Mouse (Mus musculus) CH12.LX (cell line): ENCODE data around the gene Adam1b. TPM values are rescaled to one million over a fixed set of nuclear protein-coding genes. Genes with fewer than 3 reads are reported as not detected.

ENCODE experiments used
- DNase-seq: peaks from one replicate; pipeline ENCODE4 v3.0.0-alpha.2; 2013; ENCODE audit errors: extremely low read depth
- H3K27ac ChIP-seq: 2 replicates; pipeline ENCODE4 v1.5.1; 2012; ENCODE audit warnings: low read depth, mild to moderate bottlenecking, control low read depth, moderate library complexity; ENCODE audit not compliant: insufficient read depth
- H3K27me3 ChIP-seq: replicated peaks from 2 replicates; pipeline ENCODE3; 2012; ENCODE audit warnings: inconsistent platforms
- H3K36me3 ChIP-seq, 2 experiments: replicated peaks in 1 of 2; 2 replicates each; pipeline versions ENCODE3 to v1.6.1; 2012; ENCODE audit warnings: inconsistent platforms in 1 of 2, low read length in 1 of 2, mild to moderate bottlenecking in 1 of 2, mixed read lengths in 1 of 2, moderate library complexity in 1 of 2; ENCODE audit not compliant: control insufficient read depth in 1 of 2, insufficient read depth in 1 of 2
- H3K4me1 ChIP-seq, 2 experiments: 2 replicates each; pipeline ENCODE4 v1.6.1; 2012; ENCODE audit warnings: inconsistent platforms in 1 of 2, moderate library complexity in 1 of 2; ENCODE audit not compliant: insufficient read depth in 2 of 2, control insufficient read depth in 1 of 2
- H3K4me2 ChIP-seq: 2 replicates; pipeline ENCODE4 v1.6.1; 2012; ENCODE audit warnings: low read depth, mild to moderate bottlenecking, control low read depth; ENCODE audit not compliant: poor library complexity, insufficient read depth, severe bottlenecking
- H3K4me3 ChIP-seq, 3 experiments: fragments of 150-350 bp in 1 of 3; sonication (generic) in 1 of 3; replicated peaks in 1 of 3; 2 replicates each; pipeline versions ENCODE3 to v1.5.1; 2011 to 2012; ENCODE audit warnings: low read depth in 2 of 3, low read length in 2 of 3, mild to moderate bottlenecking in 2 of 3, moderate library complexity in 2 of 3, control low read depth in 1 of 3, improper control_type of control experiment in 1 of 3, inconsistent platforms in 1 of 3, mixed read lengths in 1 of 3; ENCODE audit not compliant: poor library complexity in 1 of 3
- H3K79me2 ChIP-seq: replicated peaks from 2 replicates; pipeline ENCODE4 v1.6.1; 2012; ENCODE audit warnings: mild to moderate bottlenecking, moderate library complexity; ENCODE audit not compliant: control insufficient read depth, poor library complexity, insufficient read depth, severe bottlenecking; ENCODE audit errors: extremely low read depth
- H3K9ac ChIP-seq: 2 replicates; pipeline ENCODE4 v1.6.1; 2012; ENCODE audit warnings: low read depth, mild to moderate bottlenecking, control low read depth, moderate library complexity; ENCODE audit not compliant: insufficient read depth
- H3K9me3 ChIP-seq: replicated peaks from 2 replicates; pipeline ENCODE3; 2012; ENCODE audit warnings: low read length, inconsistent platforms, mixed read lengths
- CHD1 ChIP-seq: IDR thresholded peaks from 2 replicates; pipeline ENCODE4 v1.6.1; 2012; ENCODE audit warnings: low read depth, low read length, improper control_type of control experiment, inconsistent platforms
- CTCF ChIP-seq, 2 experiments: IDR thresholded peaks in 1 of 2; conservative IDR thresholded peaks in 1 of 2; 2 replicates each; pipeline ENCODE4 v1.5.1; 2011 to 2012; ENCODE audit warnings: low read depth in 2 of 2, low read length in 2 of 2, improper control_type of control experiment in 1 of 2, inconsistent platforms in 1 of 2, mild to moderate bottlenecking in 1 of 2, moderate library complexity in 1 of 2
- E2F4 ChIP-seq: IDR thresholded peaks from 2 replicates; pipeline ENCODE4 v1.6.1; 2011; ENCODE audit warnings: low read depth, low read length, improper control_type of control experiment; ENCODE audit not compliant: insufficient replicate concordance
- ETS1 ChIP-seq: conservative IDR thresholded peaks from 2 replicates; pipeline ENCODE4 v1.6.1; 2012; ENCODE audit warnings: low read depth, mild to moderate bottlenecking, inconsistent platforms, low read length, improper control_type of control experiment, moderate library complexity
- GABPA ChIP-seq: IDR thresholded peaks from 2 replicates; pipeline ENCODE4 v1.6.1; 2012; ENCODE audit warnings: low read depth, low read length, improper control_type of control experiment, inconsistent platforms; ENCODE audit not compliant: insufficient replicate concordance
- IRF4 ChIP-seq: IDR thresholded peaks from 2 replicates; pipeline ENCODE4 v1.6.1; 2014; ENCODE audit warnings: low read depth, mild to moderate bottlenecking, inconsistent platforms, low read length, improper control_type of control experiment
- JUND ChIP-seq: conservative IDR thresholded peaks from 2 replicates; pipeline ENCODE4 v1.6.1; 2011; ENCODE audit warnings: low read depth, low read length, improper control_type of control experiment
- MEF2A ChIP-seq: IDR thresholded peaks from 2 replicates; pipeline ENCODE4 v1.6.1; 2014; ENCODE audit warnings: low read depth, mild to moderate bottlenecking, inconsistent platforms, low read length, improper control_type of control experiment, borderline replicate concordance
- NELFE ChIP-seq: IDR thresholded peaks from 2 replicates; pipeline ENCODE4 v1.6.1; 2011; ENCODE audit warnings: low read depth, low read length, improper control_type of control experiment
- NRF1 ChIP-seq: IDR thresholded peaks from 2 replicates; pipeline ENCODE4 v1.6.1; 2014; ENCODE audit warnings: low read depth, mild to moderate bottlenecking, inconsistent platforms, low read length, improper control_type of control experiment, moderate library complexity
- PAX5 ChIP-seq: IDR thresholded peaks from 2 replicates; pipeline ENCODE4 v1.6.1; 2012; ENCODE audit warnings: low read length, inconsistent platforms, mixed read lengths
- POLR2AphosphoS2 ChIP-seq: IDR thresholded peaks from 2 replicates; pipeline ENCODE4 v1.6.1; 2011; ENCODE audit warnings: low read depth, low read length, improper control_type of control experiment
- RAD21 ChIP-seq: IDR thresholded peaks from 2 replicates; pipeline ENCODE4 v1.6.1; 2011; ENCODE audit warnings: low read depth, mild to moderate bottlenecking, low read length, improper control_type of control experiment, moderate library complexity
- SIN3A ChIP-seq: IDR thresholded peaks from 2 replicates; pipeline ENCODE4 v1.6.1; 2012; ENCODE audit warnings: low read length, improper control_type of control experiment, inconsistent platforms
- SMC3 ChIP-seq: IDR thresholded peaks from 2 replicates; pipeline ENCODE4 v1.6.1; 2011; ENCODE audit warnings: low read depth, low read length, improper control_type of control experiment
- TBP ChIP-seq: conservative IDR thresholded peaks from 2 replicates; pipeline ENCODE4 v1.6.1; 2011; ENCODE audit warnings: low read depth, low read length, improper control_type of control experiment
- TCF12 ChIP-seq: IDR thresholded peaks from 2 replicates; pipeline ENCODE4 v1.6.1; 2014; ENCODE audit warnings: low read depth, mild to moderate bottlenecking, inconsistent platforms, low read length, improper control_type of control experiment
- UBTF ChIP-seq: IDR thresholded peaks from 2 replicates; pipeline ENCODE4 v1.6.1; 2012; ENCODE audit warnings: low read depth, mild to moderate bottlenecking, inconsistent platforms, low read length, improper control_type of control experiment, moderate library complexity
- USF1 ChIP-seq: IDR thresholded peaks from 2 replicates; pipeline ENCODE4 v1.6.1; 2014; ENCODE audit warnings: low read depth, mild to moderate bottlenecking, inconsistent platforms, low read length, improper control_type of control experiment
- USF2 ChIP-seq: conservative IDR thresholded peaks from 2 replicates; pipeline ENCODE4 v1.6.1; 2011; ENCODE audit warnings: low read depth, low read length, improper control_type of control experiment
- ZC3H11A ChIP-seq: IDR thresholded peaks from 2 replicates; pipeline ENCODE4 v1.6.1; 2012; ENCODE audit warnings: low read depth, mild to moderate bottlenecking, inconsistent platforms, low read length, improper control_type of control experiment
- ZKSCAN1 ChIP-seq: IDR thresholded peaks from 2 replicates; pipeline ENCODE4 v1.6.1; 2012; ENCODE audit warnings: low read depth, inconsistent platforms, low read length, improper control_type of control experiment, borderline replicate concordance
- ZNF384 ChIP-seq: IDR thresholded peaks from 2 replicates; pipeline ENCODE4 v1.6.1; 2012; ENCODE audit warnings: low read depth, low read length, improper control_type of control experiment, inconsistent platforms
- dilution Hi-C: fragments of 300-500 bp; cut with MboI; formaldehyde crosslinking; loops from 2 replicates; pipeline ENCODE4 v1.14.3; 2020; ENCODE audit warnings: low sequenced_read_pairs; ENCODE audit not compliant: extremely low pct_unique_long_range_greater_than_20kb, extremely low pct_ligation_motif_present
- in situ Hi-C: fragments of 300-500 bp; cut with MboI; formaldehyde crosslinking; loops from 3 replicates; pipeline ENCODE4 v1.14.3; 2019; ENCODE audit warnings: low sequenced_read_pairs, low pct_ligation_motif_present, low pct_unique_long_range_greater_than_20kb, mixed read lengths
- polyA plus RNA-seq: library from polyadenylated mRNA; unstranded; fragments of >175 nt; gene quantifications from 2 replicates; pipeline ENCODE4 v1.2.1, GENCODE M21; 2012; ENCODE audit warnings: low read depth; ENCODE audit not compliant: insufficient read length
- total RNA-seq, 2 experiments: library from RNA; depleted of rRNA; stranded (reverse); fragments of 300-350 nt in 1 of 2; fragments of >200 nt in 1 of 2; gene quantifications; 2 replicates each; pipeline ENCODE4 v1.2.3; 2012 to 2014

The Adam1b gene
- total and polyA plus RNA-seq, 3 experiments, result 0.04 TPM; not detected in 2

DNA sequence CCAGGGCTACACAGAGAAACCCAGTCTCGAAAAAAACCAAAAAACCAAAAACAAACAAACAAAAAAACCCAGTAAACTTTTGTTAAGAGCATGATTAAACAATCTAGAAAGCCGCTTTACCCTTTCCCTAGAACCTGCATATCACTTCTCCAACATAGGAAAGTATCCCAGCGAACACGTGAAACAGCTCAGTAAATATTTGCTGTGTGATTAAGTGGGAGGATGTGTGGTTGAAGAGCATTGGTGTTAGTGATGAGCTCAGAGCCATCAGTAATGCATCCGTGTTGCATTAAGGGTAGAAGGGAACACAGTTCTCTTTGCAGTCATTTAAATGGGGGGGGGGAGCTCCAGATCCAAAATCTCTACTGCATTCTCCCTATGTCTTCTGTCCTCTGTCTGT lies 18.4 kb downstream of the Adam1b start:
- no peaks in the 10 kb centered on the region for H3K9me3 ChIP-seq
- no peak overlapping the region for H3K27ac ChIP-seq
- H3K4me2 ChIP-seq, result no peak overlapping the region
- H3K9ac ChIP-seq, result no peak overlapping the region
- H3K4me3 ChIP-seq, result no peak overlapping the region
- no peaks in the 10 kb centered on the region for H3K4me1 ChIP-seq
- DNase-seq, result no peak
- in situ Hi-C loops (no loop called here), dilution Hi-C loops (no loop called here)
- TF ChIP-seq POLR2AphosphoS2, result no peak
- H3K27me3 ChIP-seq, result no peaks in the 10 kb centered on the region
- no peaks in the 10 kb centered on the region for H3K36me3 ChIP-seq
- H3K79me2 ChIP-seq, result no peaks in the 10 kb centered on the region

DNA sequence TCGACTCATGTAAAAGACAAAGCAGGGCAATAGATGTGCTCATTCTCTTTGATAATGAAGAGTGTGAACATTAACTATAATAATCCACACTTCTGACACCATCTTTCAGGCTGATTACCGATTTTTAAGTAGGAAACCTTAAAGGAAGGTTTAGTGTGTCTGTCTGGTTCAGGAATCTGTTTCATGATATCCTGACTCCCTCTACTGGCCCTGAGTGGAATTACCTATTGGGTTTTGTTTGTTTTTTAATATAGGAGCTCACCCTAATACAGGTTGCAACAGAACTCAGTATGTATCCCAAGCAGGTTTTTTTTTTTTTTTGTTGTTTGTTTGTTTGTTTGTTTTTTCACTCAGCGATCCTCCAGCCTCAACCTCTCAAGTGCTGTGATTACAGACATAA lies 25.6 kb downstream of the Adam1b start:
- TF ChIP-seq MEF2A, result no peak
- TF ChIP-seq ZC3H11A, result peak; percentile 45; the same call in 1 of the 2 replicates
- peak; percentile 42; the same call in 1 of the 2 replicates for TF ChIP-seq IRF4
- TF ChIP-seq SIN3A, result no peak
- TF ChIP-seq CHD1, result no peak
- peak; percentile 61 to 96 for TF ChIP-seq CTCF (conservative IDR thresholded peaks at IDR 0.05 in 1 of 2, IDR thresholded peaks at IDR 0.05 in 1 of 2; ENCODE audit: low read depth in 2 of 2, low read length in 2 of 2)
- TF ChIP-seq SMC3, result peak; percentile 90
- peak; percentile 98 for TF ChIP-seq RAD21
- no peak for TF ChIP-seq NRF1
- TF ChIP-seq TCF12, result no peak
- dilution Hi-C loops (no loop called here), in situ Hi-C loops (no loop called here)
- no peak overlapping the region for H3K9ac ChIP-seq
- H3K4me1 ChIP-seq, result peaks cover 0 to 3% of the 10 kb centered on the region in 2 experiments; a peak in 1 of 4 replicates
- H3K4me3 ChIP-seq, result no peak overlapping the region
- H3K27me3 ChIP-seq, result no peaks in the 10 kb centered on the region
- H3K9me3 ChIP-seq, result no peaks in the 10 kb centered on the region
- H3K79me2 ChIP-seq, result no peaks in the 10 kb centered on the region
- DNase-seq, result peak; percentile 72
- H3K36me3 ChIP-seq, result no peaks in the 10 kb centered on the region
- no peak overlapping the region for H3K27ac ChIP-seq
- H3K4me2 ChIP-seq, result no peak overlapping the region

DNA sequence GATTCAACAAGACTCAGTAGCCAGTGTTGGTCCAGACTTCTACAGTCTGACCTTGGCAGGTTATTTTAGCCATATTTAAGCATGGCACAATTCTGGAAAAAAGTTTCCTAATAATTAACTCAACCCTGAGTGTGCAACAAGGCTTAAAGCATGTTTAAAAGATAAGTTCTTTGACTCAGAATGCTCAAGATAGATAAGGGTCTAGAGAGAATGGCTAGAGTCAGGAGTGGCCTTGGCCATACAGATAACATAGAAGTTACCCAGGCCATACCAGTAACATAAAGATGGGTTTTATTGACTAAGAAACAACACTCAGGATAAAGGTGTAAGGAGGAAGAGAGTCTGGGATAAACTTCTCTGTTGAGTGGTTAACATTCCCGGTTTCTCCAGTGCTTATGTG lies 27.2 kb downstream of the Adam1b start:
- H3K4me3 ChIP-seq, result no peak overlapping the region
- no peak overlapping the region for H3K9ac ChIP-seq
- no peaks in the 10 kb centered on the region for H3K36me3 ChIP-seq
- peaks cover 9 to 19% of the 10 kb centered on the region in 2 experiments for H3K4me1 ChIP-seq
- H3K79me2 ChIP-seq, result no peaks in the 10 kb centered on the region
- no peak for TF ChIP-seq USF2
- no peak for TF ChIP-seq ZNF384
- no peak for TF ChIP-seq USF1
- TF ChIP-seq GABPA, result no peak
- TF ChIP-seq TBP, result no peak
- TF ChIP-seq ETS1, result no peak
- TF ChIP-seq E2F4, result no peak
- TF ChIP-seq POLR2AphosphoS2, result no peak
- TF ChIP-seq UBTF, result no peak
- no peak for TF ChIP-seq CHD1
- no peak for TF ChIP-seq JUND
- TF ChIP-seq SMC3, result no peak
- TF ChIP-seq NELFE, result no peak
- no peak for TF ChIP-seq ZKSCAN1
- TF ChIP-seq PAX5, result no peak
- TF ChIP-seq NRF1, result no peak
- in situ Hi-C loops (no loop called here), dilution Hi-C loops (no loop called here)
- H3K27me3 ChIP-seq, result no peaks in the 10 kb centered on the region
- H3K27ac ChIP-seq, result no peak overlapping the region
- DNase-seq, result no peak
- H3K9me3 ChIP-seq, result no peaks in the 10 kb centered on the region
- no peak overlapping the region for H3K4me2 ChIP-seq
